Mouse (Mus musculus) MEL (cell line): ENCODE results near the gene Dlg1. TPM values are rescaled to one million over a fixed set of nuclear protein-coding genes. Genes with fewer than 3 reads are reported as not detected.
A peak's percentile ranks its signal among the peaks of the same experiment; 100 is the strongest.

Experiments used
- DNase-seq: peaks from one replicate; pipeline ENCODE4 v3.0.0; 2011; ENCODE audit warnings: low read depth, low spot score
- H3K27ac ChIP-seq: 2 replicates; pipeline ENCODE4 v1.5.1; 2012; ENCODE audit warnings: low read depth, mild to moderate bottlenecking, control low read depth, low read length, moderate library complexity; ENCODE audit not compliant: control insufficient read depth
- H3K27me3 ChIP-seq, 2 experiments: fragments of 150-350 bp in 1 of 2; sonication (generic) in 1 of 2; 2 replicates each; pipeline ENCODE4 v1.6.1; 2012; ENCODE audit warnings: low read length in 2 of 2, mild to moderate bottlenecking in 2 of 2, improper control_type of control experiment in 1 of 2, moderate library complexity in 1 of 2; ENCODE audit not compliant: insufficient read depth in 2 of 2, control insufficient read depth in 1 of 2
- H3K36me3 ChIP-seq, 2 experiments: 2 replicates each; pipeline ENCODE4 v1.6.1; 2012 to 2014; ENCODE audit warnings: low read length in 2 of 2, improper control_type of control experiment in 1 of 2, inconsistent platforms in 1 of 2, mild to moderate bottlenecking in 1 of 2; ENCODE audit not compliant: insufficient read depth in 2 of 2, control insufficient read depth in 1 of 2
- H3K4me1 ChIP-seq, 2 experiments: fragments of 150-350 bp in 1 of 2; sonication (generic) in 1 of 2; 2 replicates each; pipeline ENCODE4 v1.6.1; 2012; ENCODE audit warnings: low read length in 2 of 2, improper control_type of control experiment in 1 of 2, mild to moderate bottlenecking in 1 of 2; ENCODE audit not compliant: insufficient read depth in 2 of 2, control insufficient read depth in 1 of 2
- H3K4me3 ChIP-seq, 2 experiments: fragments of 150-350 bp in 1 of 2; sonication (generic) in 1 of 2; 2 replicates each; pipeline ENCODE4 v1.5.1; 2012; ENCODE audit warnings: low read depth in 2 of 2, low read length in 2 of 2, mild to moderate bottlenecking in 2 of 2, moderate library complexity in 2 of 2, control low read depth in 1 of 2, improper control_type of control experiment in 1 of 2; ENCODE audit not compliant: control insufficient read depth in 1 of 2, insufficient read depth in 1 of 2
- H3K79me2 ChIP-seq: 2 replicates; pipeline ENCODE4 v1.6.1; 2012; ENCODE audit warnings: mild to moderate bottlenecking, low read length, moderate library complexity; ENCODE audit not compliant: control insufficient read depth, poor library complexity, insufficient read depth
- H3K9ac ChIP-seq: 2 replicates; pipeline ENCODE4 v1.6.1; 2012; ENCODE audit warnings: low read depth, mild to moderate bottlenecking, control low read depth, low read length, moderate library complexity; ENCODE audit not compliant: control insufficient read depth, poor library complexity, severe bottlenecking
- H3K9me3 ChIP-seq: fragments of 150-350 bp; sonication (generic); replicated peaks from 2 replicates; pipeline ENCODE4 v1.6.1; 2012; ENCODE audit warnings: mild to moderate bottlenecking, low read length, improper control_type of control experiment, moderate library complexity; ENCODE audit not compliant: insufficient read depth
- BHLHE40 ChIP-seq: IDR thresholded peaks from 2 replicates; pipeline ENCODE4 v1.6.1; 2012; ENCODE audit warnings: low read depth, mild to moderate bottlenecking, inconsistent platforms, low read length, improper control_type of control experiment, borderline replicate concordance
- CHD1 ChIP-seq: IDR thresholded peaks from 2 replicates; pipeline ENCODE4 v1.6.1; 2012; ENCODE audit warnings: low read depth, mild to moderate bottlenecking, inconsistent platforms, low read length, improper control_type of control experiment
- CHD2 ChIP-seq: IDR thresholded peaks from 2 replicates; pipeline ENCODE4 v1.6.1; 2011; ENCODE audit warnings: low read length, improper control_type of control experiment
- CTCF ChIP-seq, 3 experiments: IDR thresholded peaks in 2 of 3; conservative IDR thresholded peaks in 1 of 3; 2 replicates each; pipeline ENCODE4 v1.5.1; 2011 to 2012; ENCODE audit warnings: low read length in 3 of 3, low read depth in 2 of 3, mild to moderate bottlenecking in 2 of 3, improper control_type of control experiment in 1 of 3, inconsistent platforms in 1 of 3, mixed read lengths in 1 of 3, moderate library complexity in 1 of 3; ENCODE audit not compliant: control insufficient read depth in 1 of 3, insufficient read depth in 1 of 3, poor library complexity in 1 of 3, severe bottlenecking in 1 of 3
- ELF1 ChIP-seq: IDR thresholded peaks from 2 replicates; pipeline ENCODE4 v1.6.1; 2014; ENCODE audit warnings: low read depth, mild to moderate bottlenecking, inconsistent platforms, low read length, improper control_type of control experiment, moderate library complexity
- ETS1 ChIP-seq: IDR thresholded peaks from 2 replicates; pipeline ENCODE4 v1.6.1; 2012; ENCODE audit warnings: low read depth, mild to moderate bottlenecking, inconsistent platforms, low read length, improper control_type of control experiment, moderate library complexity
- GABPA ChIP-seq: IDR thresholded peaks from 2 replicates; pipeline ENCODE4 v1.6.1; 2012; ENCODE audit warnings: low read depth, mild to moderate bottlenecking, inconsistent platforms, low read length, improper control_type of control experiment, moderate library complexity
- MAX ChIP-seq: IDR thresholded peaks from 2 replicates; pipeline ENCODE4 v1.6.1; 2011; ENCODE audit warnings: low read length, improper control_type of control experiment
- MEF2A ChIP-seq: IDR thresholded peaks from 2 replicates; pipeline ENCODE4 v1.6.1; 2014; ENCODE audit warnings: low read depth, mild to moderate bottlenecking, inconsistent platforms, low read length, improper control_type of control experiment; ENCODE audit not compliant: poor library complexity, insufficient replicate concordance, severe bottlenecking; ENCODE audit errors: extremely low read depth
- MXI1 ChIP-seq: IDR thresholded peaks from 2 replicates; pipeline ENCODE4 v1.6.1; 2011; ENCODE audit warnings: mild to moderate bottlenecking, low read depth, low read length, improper control_type of control experiment
- MYB ChIP-seq: IDR thresholded peaks from 2 replicates; pipeline ENCODE4 v1.6.1; 2011; ENCODE audit warnings: mild to moderate bottlenecking, low read depth, low read length, improper control_type of control experiment
- MYC ChIP-seq: IDR thresholded peaks from 2 replicates; pipeline ENCODE4 v1.6.1; 2011; ENCODE audit warnings: low read depth, mild to moderate bottlenecking, low read length, improper control_type of control experiment, moderate library complexity
- NELFE ChIP-seq: IDR thresholded peaks from 2 replicates; pipeline ENCODE4 v1.6.1; 2011; ENCODE audit warnings: low read depth, low read length, improper control_type of control experiment
- POLR2A ChIP-seq, 2 experiments: IDR thresholded peaks; 2 replicates each; pipeline ENCODE4 v1.6.1; 2011 to 2012; ENCODE audit warnings: low read length in 2 of 2, mild to moderate bottlenecking in 2 of 2, control low read depth in 1 of 2, improper control_type of control experiment in 1 of 2, low read depth in 1 of 2, moderate library complexity in 1 of 2; ENCODE audit not compliant: control insufficient read depth in 1 of 2, insufficient read depth in 1 of 2, poor library complexity in 1 of 2
- POLR2AphosphoS2 ChIP-seq: IDR thresholded peaks from 2 replicates; pipeline ENCODE4 v1.6.1; 2011; ENCODE audit warnings: low read length, improper control_type of control experiment
- POLR2AphosphoS5 ChIP-seq: IDR thresholded peaks from 2 replicates; pipeline ENCODE4 v1.6.1; 2012; ENCODE audit warnings: low read depth, borderline replicate concordance, mild to moderate bottlenecking, inconsistent platforms, low read length, moderate library complexity, mixed read lengths
- RAD21 ChIP-seq: IDR thresholded peaks from 2 replicates; pipeline ENCODE4 v1.6.1; 2011; ENCODE audit warnings: mild to moderate bottlenecking, low read depth, low read length, improper control_type of control experiment
- SIN3A ChIP-seq: IDR thresholded peaks from 2 replicates; pipeline ENCODE4 v1.6.1; 2012; ENCODE audit warnings: low read length, improper control_type of control experiment, inconsistent platforms
- TBP ChIP-seq: IDR thresholded peaks from 2 replicates; pipeline ENCODE4 v1.8.0; 2011; ENCODE audit warnings: low read depth, low read length, improper control_type of control experiment
- UBTF ChIP-seq: IDR thresholded peaks from 2 replicates; pipeline ENCODE4 v1.6.1; 2012; ENCODE audit warnings: low read depth, mild to moderate bottlenecking, inconsistent platforms, low read length, improper control_type of control experiment, moderate library complexity, borderline replicate concordance; ENCODE audit not compliant: insufficient read depth
- USF1 ChIP-seq: IDR thresholded peaks from 2 replicates; pipeline ENCODE4 v1.6.1; 2014; ENCODE audit warnings: low read depth, mild to moderate bottlenecking, inconsistent platforms, low read length, improper control_type of control experiment, moderate library complexity
- ZC3H11A ChIP-seq: IDR thresholded peaks from 2 replicates; pipeline ENCODE4 v1.6.1; 2012; ENCODE audit warnings: low read depth, mild to moderate bottlenecking, inconsistent platforms, low read length, improper control_type of control experiment
- ZKSCAN1 ChIP-seq: IDR thresholded peaks from 2 replicates; pipeline ENCODE4 v1.6.1; 2012; ENCODE audit warnings: low read depth, mild to moderate bottlenecking, inconsistent platforms, low read length, improper control_type of control experiment, moderate library complexity
- ZMIZ1 ChIP-seq: IDR thresholded peaks from 2 replicates; pipeline ENCODE4 v1.6.1; 2012; ENCODE audit warnings: low read depth, mild to moderate bottlenecking, inconsistent platforms, low read length, improper control_type of control experiment, moderate library complexity
- ZNF384 ChIP-seq: IDR thresholded peaks from 2 replicates; pipeline ENCODE4 v1.6.1; 2012; ENCODE audit warnings: low read depth, mild to moderate bottlenecking, inconsistent platforms, low read length, improper control_type of control experiment
- polyA plus RNA-seq, 2 experiments: library from polyadenylated mRNA; stranded (reverse) in 1 of 2; unstranded in 1 of 2; fragments of >175 nt in 1 of 2; fragments of >200 nt in 1 of 2; gene quantifications; 2 replicates each; pipeline versions ENCODE4 v1.2.1 to v1.2.4; 2012; ENCODE audit warnings: low replicate concordance in 2 of 2, low read depth in 1 of 2; ENCODE audit not compliant: insufficient read length in 2 of 2, insufficient read depth in 1 of 2, missing spikeins in 1 of 2
- total RNA-seq: library from RNA; depleted of rRNA; stranded (reverse); fragments of 300-350 nt; gene quantifications from 2 replicates; pipeline ENCODE4 v1.2.3, GENCODE M21; 2012

Gene Dlg1
- total and polyA plus RNA-seq, 3 experiments, result 25.7 to 74.6 (median 33.9) TPM

DNA sequence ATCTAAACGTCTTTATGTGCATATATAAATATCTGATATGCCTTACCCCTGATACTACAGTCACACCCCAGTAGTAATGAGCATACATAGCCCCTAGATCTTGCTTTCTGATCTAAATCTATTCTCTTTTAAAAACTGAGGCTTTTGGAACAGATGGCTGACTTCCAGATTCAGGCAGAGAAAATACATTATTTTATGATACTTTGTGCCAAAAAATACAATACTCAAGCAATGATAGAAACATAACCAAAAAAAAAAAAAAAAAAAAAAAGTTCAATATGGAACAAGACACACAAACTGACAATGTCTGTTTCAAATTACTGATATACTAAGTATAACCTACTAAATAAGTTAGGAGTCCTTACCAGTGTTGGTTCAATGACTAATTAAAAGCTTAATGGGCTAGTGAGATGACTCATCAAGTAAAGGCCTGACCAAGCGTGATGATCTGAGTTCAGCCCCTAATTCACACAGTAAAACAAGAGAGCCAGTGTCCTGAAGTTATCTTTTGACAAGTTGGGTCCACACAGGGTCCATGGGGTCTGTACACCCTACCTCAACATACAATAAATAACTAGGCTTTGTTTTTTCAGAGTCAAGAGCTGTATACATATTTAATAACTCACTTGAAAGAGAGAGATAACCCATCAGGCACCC lies 171.5 kb downstream of the Dlg1 start:
- H3K4me3 ChIP-seq, result no peak overlapping the region
- DNase-seq, result peak; percentile 13
- H3K27me3 ChIP-seq, result no peaks in the 10 kb centered on the region
- H3K9me3 ChIP-seq, result no peaks in the 10 kb centered on the region
- no peaks in the 10 kb centered on the region for H3K4me1 ChIP-seq
- no peak overlapping the region for H3K9ac ChIP-seq
- H3K27ac ChIP-seq, result no peak overlapping the region
- H3K36me3 ChIP-seq, result peaks cover 0 to 4% of the 10 kb centered on the region in 2 experiments; a peak in 3 of 4 replicates
- TF ChIP-seq USF1 (no peak), POLR2AphosphoS5 (no peak), ZNF384 (no peak), POLR2AphosphoS2 (no peak), ZMIZ1 (no peak), SIN3A (no peak), BHLHE40 (no peak), MYB (no peak), CHD1 (no peak), MEF2A (no peak), ZKSCAN1 (no peak), TBP (no peak), MXI1 (no peak), ZC3H11A (no peak), POLR2A (IDR thresholded peaks at IDR 0.05; ENCODE audit: control insufficient read depth in 1 of 2, insufficient read depth in 1 of 2, low read depth in 1 of 2, low read length in 2 of 2, poor library complexity in 1 of 2) (no peak), ELF1 (no peak), MYC (no peak), CTCF (IDR thresholded peaks at IDR 0.05 in 2 of 3, conservative IDR thresholded peaks at IDR 0.05 in 1 of 3; ENCODE audit: control insufficient read depth in 1 of 3, insufficient read depth in 1 of 3, low read depth in 2 of 3, low read length in 3 of 3, poor library complexity in 1 of 3, severe bottlenecking in 1 of 3) (no peak)
- no peaks in the 10 kb centered on the region for H3K79me2 ChIP-seq

DNA sequence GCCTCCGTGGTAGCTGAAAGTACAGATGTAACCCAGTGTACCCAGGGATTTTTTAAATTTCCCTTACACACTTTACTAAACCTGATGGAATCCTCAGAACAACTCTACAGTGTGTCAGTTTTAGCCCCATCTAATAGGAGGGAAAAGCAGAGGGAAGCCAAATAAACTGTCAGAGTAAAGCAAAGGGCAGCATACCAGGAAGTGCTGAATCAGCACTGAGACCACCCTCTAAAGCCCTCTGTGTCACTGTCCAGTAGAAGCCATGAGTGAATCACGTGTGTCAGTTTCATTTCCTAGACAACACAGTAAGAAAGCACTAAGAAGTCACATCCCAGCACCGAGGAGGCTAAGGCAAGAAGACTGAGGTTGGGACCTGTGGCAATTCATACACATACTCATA lies 174.1 kb downstream of the Dlg1 start:
- no peak overlapping the region for H3K4me3 ChIP-seq
- H3K27me3 ChIP-seq, result no peaks in the 10 kb centered on the region
- H3K9me3 ChIP-seq, result no peaks in the 10 kb centered on the region
- H3K9ac ChIP-seq, result no peak overlapping the region
- peaks cover 0 to 4% of the 10 kb centered on the region in 2 experiments; a peak in 3 of 4 replicates for H3K36me3 ChIP-seq
- TF ChIP-seq USF1 (no peak), ZNF384 (no peak), TBP (no peak), GABPA (no peak), UBTF (no peak), ETS1 (no peak), MAX (no peak), NELFE (no peak), BHLHE40 (no peak), SIN3A (no peak), RAD21 (no peak), ZC3H11A (no peak), CHD2 (no peak)
- H3K27ac ChIP-seq, result no peak overlapping the region
- no peaks in the 10 kb centered on the region for H3K4me1 ChIP-seq
- no peak for DNase-seq
- H3K79me2 ChIP-seq, result no peaks in the 10 kb centered on the region
